Mouse (Mus musculus) T-helper 17 cell (primary cell): ENCODE data around the gene Ldhb.
"Not testable (repeated sequence)": the region's sequence is repeated elsewhere in the genome, so short reads cannot be mapped to it uniquely, and the experiment has no call there.

Experiments used
- in situ Hi-C, 2 experiments: fragments of 300-600 bp; cut with MboI, MseI; formaldehyde crosslinking; loops; 1 replicate in 1 of 2; 2 replicates in 1 of 2; pipeline ENCODE4 v1.15.1; 2025; ENCODE audit warnings: high pct_unique_total_duplicates in 2 of 2

Gene Ldhb

DNA sequence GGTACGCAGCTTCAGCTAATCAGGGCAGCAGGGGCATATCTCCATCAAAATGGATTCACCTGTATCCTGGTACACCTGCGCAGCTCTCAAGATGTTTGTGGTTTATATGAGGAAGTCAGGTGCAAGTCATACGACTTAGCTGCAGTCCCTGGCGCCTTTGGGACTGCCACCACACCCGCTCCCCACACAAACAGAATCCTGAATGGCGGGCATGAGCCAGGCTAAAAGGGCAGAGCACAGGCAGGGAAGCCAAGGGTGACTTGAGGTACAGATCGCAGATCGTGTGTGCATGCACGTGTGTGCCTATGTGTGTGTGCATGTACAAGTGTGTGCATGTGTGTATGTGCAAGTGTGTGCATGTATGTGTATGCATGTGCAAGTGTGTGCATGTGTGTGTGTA is 7.6 kb upstream of the Ldhb start:
- in situ Hi-C loops = loop anchor here in 1 of 2 experiments (10.0 kb wide), 1 partner anchor 131 kb away; the partner anchor contains the start of genes Golt1b and Recql

DNA sequence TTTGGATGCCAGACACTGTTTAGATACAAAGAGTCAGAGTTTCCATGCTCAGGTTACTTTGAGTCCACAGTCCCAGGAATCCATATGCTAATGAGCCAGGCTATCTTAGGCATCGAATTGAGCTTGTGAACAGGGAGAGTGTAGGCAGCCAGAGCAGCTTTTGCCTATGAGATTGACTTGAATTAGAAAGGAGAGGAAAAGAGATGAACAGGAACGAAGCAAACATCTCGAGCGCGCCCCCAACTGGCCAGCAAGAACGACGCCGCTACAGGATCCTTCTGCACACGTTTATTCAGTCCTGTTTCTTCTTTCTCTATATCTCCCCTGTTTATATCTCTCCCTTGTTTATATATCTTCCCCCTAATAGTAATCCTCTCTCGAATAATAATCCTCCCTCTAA is 7.2 kb upstream of the Ldhb start:
- in situ Hi-C loops = loop anchor here in 1 of 2 experiments (10.0 kb wide), 1 partner anchor 130 kb away; the partner anchor contains the start of genes Golt1b and Recql

DNA sequence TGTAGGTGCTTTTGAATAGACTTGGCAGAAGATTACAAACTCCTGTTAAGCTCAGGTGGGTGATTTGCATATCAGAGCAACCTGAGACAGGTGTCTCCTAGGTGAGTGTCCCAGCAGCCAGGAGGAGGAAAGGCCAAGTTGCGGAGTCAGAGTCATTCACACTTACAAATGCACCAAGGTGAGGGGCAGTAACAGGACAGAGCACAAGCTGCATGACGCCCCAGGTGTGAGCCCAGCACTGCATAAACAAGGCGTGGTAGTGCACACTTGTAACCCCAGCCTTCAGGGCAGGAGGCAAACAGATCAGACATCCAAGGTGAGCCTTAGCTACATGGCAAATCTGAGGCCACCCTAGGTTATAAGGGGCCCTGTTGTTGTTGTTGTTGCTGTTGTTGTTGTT is 5.1 kb upstream of the Ldhb start:
- in situ Hi-C loops = loop anchor here in 1 of 2 experiments (10.0 kb wide), 1 partner anchor 128 kb away; the partner anchor contains the start of genes Golt1b and Recql

GRCm38 (mm10) chr6:142511516-142512135 is 3.9 kb upstream of the Ldhb start:
- in situ Hi-C loops = loop anchor here in 1 of 2 experiments (10.0 kb wide), 1 partner anchor 127 kb away; the partner anchor contains the start of genes Golt1b and Recql

DNA sequence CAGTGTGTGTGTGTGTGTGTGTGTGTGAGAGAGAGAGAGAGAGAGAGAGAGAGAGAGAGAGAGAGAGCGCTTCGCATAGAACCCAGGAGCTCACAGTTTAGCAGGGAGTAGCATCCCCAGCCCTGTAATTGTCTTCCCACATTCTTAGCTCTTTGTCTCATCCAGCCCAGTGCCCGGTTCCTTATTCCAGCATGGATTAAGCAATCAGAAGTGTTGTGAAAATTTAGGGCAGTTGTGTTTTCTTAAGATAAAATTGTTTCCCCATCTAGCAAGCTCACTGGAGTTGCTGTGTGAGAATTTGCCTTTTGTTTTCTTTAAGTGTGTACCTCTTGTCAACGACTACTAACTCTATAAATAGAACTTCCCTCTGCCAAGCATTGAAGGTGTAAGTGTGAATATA is 906 bp upstream of the Ldhb start:
- in situ Hi-C loops = loop anchor here in 1 of 2 experiments (5.0 kb wide), 1 partner anchor 96 kb away; the partner anchor contains the start of gene Spx

DNA sequence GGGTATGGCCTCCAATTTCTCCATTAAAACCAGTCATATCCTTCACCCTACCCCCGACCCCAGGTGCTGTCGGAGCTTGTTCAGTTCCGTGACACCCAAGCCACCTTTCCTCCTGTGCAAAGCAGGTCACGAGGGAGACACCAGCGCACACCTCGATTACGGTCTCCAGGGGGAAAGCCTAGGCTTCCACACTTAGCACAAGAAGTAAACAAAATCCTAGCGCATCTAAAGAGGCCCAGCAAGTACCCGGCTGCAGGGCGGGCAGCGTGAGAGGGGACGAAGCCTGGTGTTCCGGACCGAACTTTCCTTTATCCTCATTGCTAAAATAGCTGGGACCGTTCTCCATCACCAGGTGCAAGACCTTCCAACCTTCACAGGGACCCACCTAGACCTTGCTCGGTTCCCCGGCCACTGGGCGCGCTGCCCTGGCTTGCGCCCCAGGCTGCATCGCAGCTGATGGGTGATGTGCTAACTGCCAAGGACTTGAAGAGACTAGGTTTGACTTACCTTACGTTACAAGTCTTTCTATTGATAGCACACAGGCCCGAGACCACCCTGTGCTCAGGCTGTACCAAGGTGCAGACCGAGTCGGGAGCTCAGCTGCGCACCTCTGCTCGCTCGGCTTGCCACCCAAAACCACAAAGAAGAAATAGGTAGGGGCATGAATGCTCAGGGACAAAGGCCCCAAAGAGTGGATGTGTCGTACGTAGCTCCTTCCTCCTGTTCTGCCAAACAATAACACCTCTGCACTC is 548 bp downstream of the Ldhb start:
- in situ Hi-C loops = loop anchor here in 1 of 2 experiments (5.0 kb wide), 1 partner anchor 95 kb away; the partner anchor contains the start of gene Spx

DNA sequence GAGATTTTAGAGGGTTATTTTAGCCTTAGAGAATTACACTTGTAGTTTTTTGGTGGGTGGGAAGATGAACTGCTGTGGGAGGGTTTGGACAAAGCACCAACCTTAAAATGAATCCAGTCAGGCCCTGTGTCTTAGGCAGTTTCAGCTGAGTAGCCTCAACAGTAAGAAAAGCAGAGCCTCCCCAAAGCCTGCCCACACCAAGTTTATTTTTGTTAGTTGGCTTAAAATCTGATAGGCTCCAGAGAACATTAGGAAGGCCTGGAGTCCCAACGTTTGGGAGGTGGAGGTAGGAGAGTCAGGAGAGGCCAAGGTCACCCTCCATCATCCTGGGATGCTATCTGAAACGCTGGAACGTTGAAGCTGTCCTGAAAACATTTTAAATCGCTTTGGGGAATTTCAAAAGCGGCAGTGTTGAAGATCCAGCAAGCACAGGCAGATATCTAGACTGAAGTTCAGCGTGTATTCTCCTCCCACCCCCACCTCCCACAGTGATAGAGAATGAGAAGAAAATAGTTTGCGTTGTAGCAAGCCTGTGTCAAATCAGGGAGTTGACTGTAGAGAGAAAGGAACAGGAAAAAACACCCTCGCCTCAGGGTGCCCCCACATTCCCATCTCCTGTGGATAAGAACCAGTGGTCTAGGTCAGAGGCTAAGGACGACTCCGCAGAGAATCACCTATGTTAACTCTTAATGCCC is 1.3 kb downstream of the Ldhb start:
- in situ Hi-C loops = loop anchor here in 1 of 2 experiments (5.0 kb wide), 1 partner anchor 94 kb away; the partner anchor contains the start of gene Spx

DNA sequence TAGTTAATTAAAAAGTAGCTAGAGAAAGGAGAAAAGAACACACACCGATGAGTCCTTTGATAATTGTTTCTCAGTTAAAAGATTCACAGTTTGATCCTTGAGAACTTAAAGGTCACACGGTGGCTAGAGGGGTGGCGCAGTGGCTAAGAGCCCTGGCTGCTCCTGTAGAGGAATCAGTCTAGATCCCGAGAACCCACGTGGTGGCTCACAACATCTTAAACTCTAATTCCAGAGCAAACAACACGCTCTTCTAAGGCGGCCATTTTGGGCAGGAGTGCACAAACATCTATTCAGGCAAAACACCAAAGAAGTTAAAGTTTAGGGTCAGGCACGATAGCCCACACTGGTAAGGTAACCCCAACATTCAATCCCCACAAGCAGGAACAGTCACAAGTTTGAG is 4.2 kb downstream of the Ldhb start:
- in situ Hi-C loops = no loop called here

DNA sequence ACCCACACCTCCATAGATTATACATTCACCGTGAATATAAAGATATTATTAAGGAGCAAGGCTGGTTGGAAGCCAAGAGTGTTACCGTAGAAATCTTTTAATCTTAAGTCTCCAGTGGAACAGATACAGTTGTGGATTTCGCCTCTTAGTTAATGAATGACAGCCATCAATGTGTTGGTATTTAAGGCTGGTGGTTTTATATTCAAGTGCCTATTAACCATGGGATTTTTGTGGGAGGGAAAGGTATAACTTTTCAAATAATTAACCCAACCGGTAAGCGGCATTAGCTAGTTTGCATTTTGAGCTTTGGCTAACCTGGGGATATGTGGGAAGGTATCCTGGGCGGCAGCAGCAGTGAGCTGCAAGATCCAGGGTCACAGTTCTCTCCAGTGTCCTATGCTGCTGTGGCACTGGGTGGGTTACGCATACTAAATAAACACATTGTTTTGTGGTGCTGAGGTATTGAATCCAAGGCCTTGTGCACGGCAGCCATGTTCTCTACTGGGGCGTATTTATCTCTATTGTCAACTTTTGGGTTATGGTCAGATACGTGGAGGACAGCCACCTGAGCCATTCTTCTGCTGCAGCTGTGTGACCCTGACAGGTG is 5.1 kb downstream of the Ldhb start:
- in situ Hi-C loops = no loop called here

DNA sequence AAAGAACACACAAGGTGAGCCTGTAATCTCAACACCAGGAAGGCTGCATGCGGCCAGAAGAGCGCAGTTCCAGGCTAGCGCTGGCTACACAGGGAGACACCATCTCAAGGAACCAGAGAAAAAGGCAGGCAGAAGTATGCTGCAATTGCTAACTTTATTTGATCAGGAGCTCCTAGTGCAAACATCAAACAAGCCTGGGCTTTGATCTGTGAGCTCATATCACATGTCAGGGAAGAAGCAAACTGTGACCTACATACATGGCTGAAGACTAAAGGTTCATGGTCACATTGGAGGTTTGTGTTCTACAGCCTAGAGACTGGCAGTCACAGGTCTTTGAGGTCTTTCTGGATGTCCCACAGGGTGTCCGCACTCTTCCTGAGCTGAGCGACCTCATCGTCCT is 17.6 kb downstream of the Ldhb start:
- in situ Hi-C loops = not testable (repeated sequence)

GRCm38 (mm10) chr6:142487638-142488037 is 20.1 kb downstream of the Ldhb start:
- in situ Hi-C loops = no loop called here

DNA sequence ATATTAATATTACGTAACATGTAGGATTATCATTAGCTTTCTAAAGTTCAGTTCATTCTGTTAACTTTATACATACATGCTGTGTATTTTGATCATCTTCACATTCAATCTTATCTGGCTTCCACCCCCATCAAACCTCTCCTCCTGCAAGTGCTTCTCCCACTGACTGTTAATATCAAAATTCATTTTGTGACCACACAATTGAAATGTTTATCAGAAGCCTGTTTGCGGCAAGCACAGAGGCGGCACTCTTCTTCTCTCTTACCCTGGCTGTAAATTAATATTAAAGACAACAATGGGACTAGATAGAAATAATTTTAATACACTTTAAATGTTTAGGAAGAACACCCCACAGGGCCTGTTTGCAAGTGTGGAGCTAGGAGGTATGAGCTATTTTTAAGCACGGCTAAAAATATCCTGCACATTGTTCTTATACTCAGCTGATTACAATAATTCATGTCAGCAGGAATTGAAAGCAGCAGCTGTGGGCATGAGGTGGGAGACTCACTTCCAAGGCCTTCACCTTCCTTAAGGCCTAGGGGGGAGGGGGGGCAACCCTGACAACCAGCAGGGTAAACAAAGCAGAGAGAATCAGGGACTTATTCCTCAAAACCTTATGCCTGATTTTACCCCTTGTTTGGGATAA is 22.2 kb downstream of the Ldhb start:
- in situ Hi-C loops = no loop called here

DNA sequence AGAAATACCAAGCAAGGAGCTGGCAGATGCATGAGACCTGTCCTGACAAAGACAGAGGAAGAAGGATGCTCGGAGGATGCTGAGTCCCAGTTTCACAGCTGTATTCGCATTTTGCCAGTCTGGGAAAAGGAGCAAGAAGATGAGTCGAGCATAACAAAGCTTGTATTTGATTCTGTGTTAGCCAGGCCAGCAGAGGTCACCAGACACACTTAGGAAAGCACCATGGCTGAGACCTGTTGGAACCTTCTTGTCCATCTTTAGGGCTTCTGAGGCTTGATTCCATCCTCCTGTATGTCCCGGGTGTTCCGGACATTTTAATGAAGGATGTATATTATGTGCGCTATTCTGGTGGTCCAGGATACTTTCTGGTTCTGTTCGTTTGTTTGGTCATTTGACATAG is 30.5 kb downstream of the Ldhb start:
- in situ Hi-C loops = no loop called here

DNA sequence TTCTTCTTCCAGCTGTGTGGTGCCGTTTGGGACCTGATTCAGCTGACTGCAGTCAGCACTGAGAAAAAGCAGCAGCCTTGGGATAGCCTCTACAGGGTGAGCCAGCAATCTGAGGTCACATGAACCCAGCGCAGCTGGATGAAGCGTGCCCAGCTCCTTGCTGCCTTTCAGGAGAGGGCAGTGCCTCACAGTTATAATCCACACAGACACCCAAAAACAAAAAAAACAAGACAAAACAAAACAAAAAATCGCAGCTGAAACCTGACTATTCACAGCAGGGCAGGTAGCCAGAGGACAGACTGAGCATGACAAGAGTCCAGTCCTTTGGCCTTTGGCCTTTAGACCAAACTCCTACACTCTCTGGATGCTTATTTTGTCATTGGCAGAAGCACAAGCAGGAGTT is 35.0 kb downstream of the Ldhb start, which contains the start of gene Gys2:
Gene Gys2, minus strand, starts transcription at position 309 of the 403 bp plus-strand sequence.
- in situ Hi-C loops = no loop called here

DNA sequence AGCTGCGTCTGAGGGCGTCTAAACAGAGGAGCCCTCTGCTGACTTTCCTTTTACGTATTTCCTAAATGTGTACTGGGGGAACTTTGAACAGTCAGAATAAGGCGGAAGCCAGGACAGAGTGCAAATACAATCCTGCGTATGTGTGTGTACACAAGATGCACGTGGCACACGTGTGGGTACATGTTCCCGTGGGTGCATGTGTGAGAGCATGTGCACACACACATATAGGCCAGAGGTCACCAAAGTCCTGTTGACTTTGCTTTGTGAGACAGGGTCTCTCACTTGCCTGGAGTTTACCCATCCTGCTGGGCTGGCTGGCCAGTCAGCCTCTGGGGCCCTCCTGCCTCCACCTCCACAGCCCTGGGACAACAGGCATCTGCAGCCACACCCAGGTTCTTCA is 36.6 kb downstream of the Ldhb start:
- in situ Hi-C loops = no loop called here

DNA sequence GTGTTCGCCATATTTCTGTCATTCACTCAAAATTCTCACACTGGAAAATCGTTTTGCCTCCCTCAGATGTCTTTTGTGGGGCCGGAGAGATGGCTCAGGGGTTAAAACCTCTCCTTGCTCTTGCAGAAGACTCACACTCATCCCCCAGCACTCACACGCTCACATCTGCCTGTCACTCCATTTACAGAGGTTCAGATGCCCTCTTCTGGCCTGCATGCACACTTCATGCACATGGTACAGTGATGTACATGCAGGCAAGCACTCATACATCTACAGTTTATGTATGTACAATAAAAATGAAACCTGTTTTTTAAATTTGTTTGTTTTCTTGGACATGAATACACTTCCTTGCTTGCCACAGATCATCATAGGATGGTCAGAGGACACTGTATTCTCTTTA is 38.2 kb downstream of the Ldhb start:
- in situ Hi-C loops = no loop called here

DNA sequence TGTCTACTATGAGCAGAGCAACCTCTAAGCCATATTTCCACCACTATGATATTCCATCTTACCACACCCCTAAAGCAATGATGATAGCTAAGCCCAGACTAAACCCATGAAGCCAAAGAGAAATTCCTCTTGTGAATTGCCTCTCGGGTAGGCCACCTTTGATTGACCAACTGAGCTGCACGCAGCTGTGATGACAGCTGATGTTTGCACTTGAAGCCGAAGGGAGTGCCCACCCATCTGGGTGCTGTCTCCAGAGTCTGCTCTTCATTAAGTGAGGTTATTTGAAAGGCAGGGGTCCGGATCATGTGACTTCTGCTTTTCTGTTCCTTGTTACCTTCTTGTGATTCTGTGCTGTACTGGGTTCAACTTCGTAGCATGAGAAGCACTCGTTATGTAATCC is 45.6 kb downstream of the Ldhb start:
- in situ Hi-C loops = no loop called here

GRCm38 (mm10) chr6:142459017-142459678 is 48.6 kb downstream of the Ldhb start:
- in situ Hi-C loops = no loop called here

- in situ Hi-C loops = no loop called here
Observed at GRCm38 (mm10) chr6:142458010-142458409, 49.7 kb downstream of the Ldhb start.

- in situ Hi-C loops = no loop called here
Observed at GRCm38 (mm10) chr6:142455314-142455996, 52.3 kb downstream of the Ldhb start.
